Mouse (Mus musculus): ENCODE results near the gene Vmn1r26. TPM values are rescaled to one million over a fixed set of nuclear protein-coding genes. Genes with fewer than 3 reads are reported as not detected.
"Not testable (repeated sequence)": the region's sequence is repeated elsewhere in the genome, so short reads cannot be mapped to it uniquely, and the experiment has no call there.

Gene Vmn1r26
- polyA plus RNA-seq (2012; ENCODE audit: insufficient read depth, insufficient read length, missing spikeins): not detected in 2 replicates

DNA sequence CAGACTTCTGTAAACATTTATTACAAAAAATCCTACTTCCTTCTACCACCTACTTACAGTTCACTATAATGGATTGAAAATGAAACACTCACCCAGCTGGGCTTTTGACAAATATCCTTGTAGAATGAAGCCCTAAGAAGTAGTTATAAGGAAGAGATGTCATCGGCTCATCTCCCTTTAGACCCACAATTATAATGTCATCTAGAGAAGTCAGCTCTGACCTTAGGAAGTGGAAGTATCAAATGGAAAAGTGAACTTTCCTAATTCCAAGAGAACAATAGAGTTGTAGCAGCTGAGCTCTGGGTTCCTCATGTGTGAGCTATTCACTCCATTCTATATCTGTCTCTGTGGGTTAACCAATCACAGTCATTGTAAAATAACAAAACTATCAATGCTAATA is at the start of gene Vmn1r26:
Vmn1r26 (minus strand) TSS at position 101 of the 400 bp plus-strand sequence.
- no peaks in the 10 kb centered on the region for H3K4me1 ChIP-seq (ENCODE audit: control insufficient read depth, insufficient read depth, insufficient read length, low read length)
- no peak within 1 kb of the TSS for H3K4me3 ChIP-seq (ENCODE audit: insufficient read depth, low read depth, low read length)
- H3K27ac ChIP-seq (replicated peaks; ENCODE audit: low read depth, low read length): no peak within 1 kb of the TSS

DNA sequence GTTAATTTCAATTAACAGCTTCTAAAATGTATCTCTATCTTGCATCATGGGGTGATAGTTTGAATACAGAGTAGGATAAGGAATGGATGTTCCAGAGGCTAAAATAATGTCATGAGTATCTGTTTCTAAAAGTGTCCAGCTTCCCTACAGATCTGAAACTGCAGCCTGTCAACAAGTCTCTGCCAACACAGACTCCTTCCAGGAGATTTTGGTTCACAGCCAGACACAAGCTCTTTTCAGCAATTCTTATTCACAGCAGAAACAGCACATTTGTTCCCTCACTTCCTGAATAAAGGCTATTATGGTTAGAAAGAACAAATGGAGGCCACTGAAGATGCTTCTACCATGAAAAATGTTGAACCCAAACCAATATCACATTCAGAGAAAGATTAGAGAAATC is 29.1 kb upstream of the Vmn1r26 start:
- no peaks in the 10 kb centered on the region for H3K4me1 ChIP-seq (ENCODE audit: control insufficient read depth, insufficient read depth, insufficient read length, low read length)
- no peak overlapping the region for H3K27ac ChIP-seq (replicated peaks; ENCODE audit: low read depth, low read length)
- H3K4me3 ChIP-seq (ENCODE audit: insufficient read depth, low read depth, low read length): no peak overlapping the region

DNA sequence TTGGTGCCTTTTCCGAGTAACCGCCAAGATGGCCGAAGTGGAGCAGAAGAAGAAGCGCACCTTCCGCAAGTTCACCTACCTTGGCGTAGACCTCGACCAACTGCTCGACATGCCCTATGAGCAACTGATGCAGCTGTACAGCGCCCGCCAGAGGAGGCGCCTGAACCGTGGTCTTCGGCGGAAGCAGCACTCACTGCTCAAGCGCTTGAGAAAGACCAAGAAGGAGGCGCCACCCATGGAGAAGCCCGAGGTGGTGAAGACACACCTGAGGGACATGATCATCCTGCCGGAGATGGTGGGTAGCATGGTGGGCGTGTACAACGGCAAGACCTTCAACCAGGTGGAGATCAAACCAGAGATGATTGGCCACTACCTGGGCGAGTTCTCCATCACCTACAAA is 2.5 kb upstream of the Vmn1r26 start:
- not testable (repeated sequence) for H3K27ac ChIP-seq (replicated peaks; ENCODE audit: low read depth, low read length); H3K4me3 ChIP-seq (ENCODE audit: insufficient read depth, low read depth, low read length); H3K4me1 ChIP-seq (ENCODE audit: control insufficient read depth, insufficient read depth, insufficient read length, low read length)

DNA sequence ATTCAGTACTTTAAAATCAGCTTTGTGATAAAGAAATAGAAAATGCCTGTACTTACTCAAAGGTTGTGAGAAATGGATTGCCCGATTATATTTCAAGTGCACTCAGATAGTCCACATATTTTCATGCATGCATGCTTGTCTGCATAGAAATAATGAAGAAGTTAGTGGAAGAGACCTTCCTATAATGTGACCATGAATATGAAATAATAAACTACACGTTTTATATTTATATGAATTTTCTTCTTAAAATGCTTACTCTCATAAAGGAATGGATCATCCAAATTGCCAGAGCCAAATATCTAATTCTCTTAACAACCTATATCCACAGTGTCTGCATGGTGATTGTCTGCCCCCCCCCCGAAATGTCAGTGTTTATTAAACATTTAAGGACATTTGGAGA is 34.2 kb downstream of the Vmn1r26 start, which contains the start of gene Vmn1r25:
Vmn1r25 (minus strand) TSS at position 101 of the 400 bp plus-strand sequence.
- H3K4me1 ChIP-seq (ENCODE audit: control insufficient read depth, insufficient read depth, insufficient read length, low read length): no peaks in the 10 kb centered on the region
- H3K27ac ChIP-seq (replicated peaks; ENCODE audit: low read depth, low read length): no peak within 1 kb of the TSS
- no peak within 1 kb of the TSS for H3K4me3 ChIP-seq (ENCODE audit: insufficient read depth, low read depth, low read length)

DNA sequence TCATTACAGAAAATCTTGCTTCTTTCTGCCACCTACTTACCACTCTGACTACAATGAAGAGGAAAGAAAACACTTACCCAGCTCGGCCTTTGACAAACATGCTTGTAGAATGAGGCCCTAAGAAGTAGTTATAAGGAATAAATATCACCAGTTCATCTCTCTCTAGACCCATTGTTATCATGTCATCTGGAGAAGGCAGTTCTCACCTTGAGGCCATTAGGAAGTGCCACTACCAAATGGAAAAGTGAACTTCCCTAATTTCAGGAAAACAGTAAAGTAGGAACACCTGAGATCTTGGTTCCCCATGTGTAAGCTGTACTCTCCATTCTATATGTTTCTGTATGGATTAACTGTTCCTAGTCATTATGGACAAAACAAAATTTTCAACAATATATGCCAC is 53.6 kb downstream of the Vmn1r26 start, which contains the start of gene Vmn1r24:
Vmn1r24 (minus strand) TSS at position 101 of the 400 bp plus-strand sequence.
- H3K4me3 ChIP-seq (ENCODE audit: insufficient read depth, low read depth, low read length); H3K4me1 ChIP-seq (ENCODE audit: control insufficient read depth, insufficient read depth, insufficient read length, low read length); H3K27ac ChIP-seq (replicated peaks; ENCODE audit: low read depth, low read length): not testable (repeated sequence)

Other genes starting within 250 kb of the Vmn1r26 start
- gene Vopp1, start 190.0 kb downstream of the Vmn1r26 start, polyA plus RNA-seq (2012; ENCODE audit: insufficient read depth, insufficient read length, missing spikeins): 3.6 and 5.4 TPM in 2 replicates
- not detected in 2 replicates for gene Vmn1r21, start 164.8 kb downstream of the Vmn1r26 start, polyA plus RNA-seq (2012; ENCODE audit: insufficient read depth, insufficient read length, missing spikeins)
- gene Vmn1r22, start 107.1 kb downstream of the Vmn1r26 start, polyA plus RNA-seq (2012; ENCODE audit: insufficient read depth, insufficient read length, missing spikeins): not detected in 2 replicates
- gene Vmn1r23, start 88.3 kb downstream of the Vmn1r26 start, polyA plus RNA-seq (2012; ENCODE audit: insufficient read depth, insufficient read length, missing spikeins): not detected in 2 replicates
- gene Vmn1r24, start 53.7 kb downstream of the Vmn1r26 start, polyA plus RNA-seq (2012; ENCODE audit: insufficient read depth, insufficient read length, missing spikeins): not detected in 2 replicates
- not detected in 2 replicates for gene Vmn1r25, start 34.3 kb downstream of the Vmn1r26 start, polyA plus RNA-seq (2012; ENCODE audit: insufficient read depth, insufficient read length, missing spikeins)
- not detected in 2 replicates for gene Vmn1r27, start 203.7 kb upstream of the Vmn1r26 start, polyA plus RNA-seq (2012; ENCODE audit: insufficient read depth, insufficient read length, missing spikeins)
- not detected in 2 replicates for gene Vmn1r28, start 246.9 kb upstream of the Vmn1r26 start, polyA plus RNA-seq (2012; ENCODE audit: insufficient read depth, insufficient read length, missing spikeins)